Mouse (Mus musculus) adrenal gland, adult (tissue): ENCODE data around the gene Trmt10a.
A peak's percentile ranks its signal among the peaks of the same experiment; 100 is the strongest.
"Not testable (repeated sequence)": the region's sequence is repeated elsewhere in the genome, so short reads cannot be mapped to it uniquely, and the experiment has no call there.

ENCODE experiments used
- DNase-seq, 2 experiments: peaks; one replicate each; pipeline ENCODE4 v3.0.0; 2022 to 2023; ENCODE audit warnings: low spot score in 1 of 2; ENCODE audit not compliant: inconsistent age in 2 of 2

Trmt10a gene

GRCm38 (mm10) chr3:138133916-138134315, 9.3 kb upstream of the Trmt10a start:
- DNase-seq = no peak

- DNase-seq = no peak
Observed at GRCm38 (mm10) chr3:138134528-138134927, 8.7 kb upstream of the Trmt10a start.

- not testable (repeated sequence) for DNase-seq
Observed at GRCm38 (mm10) chr3:138138146-138138545, 5.1 kb upstream of the Trmt10a start.

GRCm38 (mm10) chr3:138139663-138140062, 3.6 kb upstream of the Trmt10a start:
- DNase-seq = no peak

GRCm38 (mm10) chr3:138142052-138142732, 1.1 kb upstream of the Trmt10a start:
- DNase-seq = peak in 1 of 2 experiments; percentile 69

GRCm38 (mm10) chr3:138142733-138143314, 424 bp upstream of the Trmt10a start:
- DNase-seq = no peak

- no peak for DNase-seq
Observed at GRCm38 (mm10) chr3:138144060-138144641, 903 bp downstream of the Trmt10a start.

GRCm38 (mm10) chr3:138144642-138145171, 1.5 kb downstream of the Trmt10a start, which contains the start of gene Mttp:
Gene Mttp (minus strand): TSS chr3:138144968.
- DNase-seq = peak; percentile 70 to 94

GRCm38 (mm10) chr3:138148811-138149210, 5.6 kb downstream of the Trmt10a start:
- DNase-seq = no peak

- DNase-seq = no peak
Observed at GRCm38 (mm10) chr3:138155062-138155461, 11.8 kb downstream of the Trmt10a start.

- no peak for DNase-seq
Observed at GRCm38 (mm10) chr3:138156651-138157050, 13.4 kb downstream of the Trmt10a start.

GRCm38 (mm10) chr3:138161623-138162022, 18.4 kb downstream of the Trmt10a start:
- no peak for DNase-seq

- no peak for DNase-seq
Observed at GRCm38 (mm10) chr3:138162553-138163183, 19.4 kb downstream of the Trmt10a start.

GRCm38 (mm10) chr3:138173291-138173690, 30.0 kb downstream of the Trmt10a start:
- no peak for DNase-seq

- no peak for DNase-seq
Observed at GRCm38 (mm10) chr3:138175551-138175950, 32.3 kb downstream of the Trmt10a start.

GRCm38 (mm10) chr3:138182019-138182418, 38.8 kb downstream of the Trmt10a start:
- no peak for DNase-seq

- DNase-seq = no peak
Observed at GRCm38 (mm10) chr3:138183371-138183770, 40.1 kb downstream of the Trmt10a start.

GRCm38 (mm10) chr3:138185290-138185689, 42.0 kb downstream of the Trmt10a start:
- no peak for DNase-seq

- no peak for DNase-seq
Observed at GRCm38 (mm10) chr3:138185995-138186930, 43.0 kb downstream of the Trmt10a start.

- peak; percentile 84 for DNase-seq
Observed at GRCm38 (mm10) chr3:138192260-138192659, 49.0 kb downstream of the Trmt10a start.
